Mouse (Mus musculus): ENCODE measurements around the gene Apol9a.

Gene Apol9a

DNA sequence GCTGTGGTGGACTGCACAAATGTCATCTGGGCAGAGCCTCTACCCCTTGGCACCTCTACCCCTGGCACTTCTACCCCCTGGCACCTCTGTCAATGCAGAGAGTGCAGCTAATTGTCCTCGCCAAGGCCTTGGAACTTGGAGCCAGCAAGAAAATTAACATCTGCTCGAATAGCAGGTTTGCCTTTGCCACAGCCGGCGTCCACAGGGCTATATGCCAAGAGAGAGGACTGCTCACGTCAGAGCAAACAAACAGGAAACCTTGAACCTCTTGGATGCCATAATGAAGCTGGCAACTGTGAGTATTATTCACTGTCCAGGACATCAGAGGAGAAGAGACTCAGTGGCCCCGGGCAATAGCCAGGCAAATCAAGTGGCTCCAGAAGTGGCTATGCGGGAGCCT is 34.0 kb downstream of the Apol9a start:
- DNase-seq: no peak

DNA sequence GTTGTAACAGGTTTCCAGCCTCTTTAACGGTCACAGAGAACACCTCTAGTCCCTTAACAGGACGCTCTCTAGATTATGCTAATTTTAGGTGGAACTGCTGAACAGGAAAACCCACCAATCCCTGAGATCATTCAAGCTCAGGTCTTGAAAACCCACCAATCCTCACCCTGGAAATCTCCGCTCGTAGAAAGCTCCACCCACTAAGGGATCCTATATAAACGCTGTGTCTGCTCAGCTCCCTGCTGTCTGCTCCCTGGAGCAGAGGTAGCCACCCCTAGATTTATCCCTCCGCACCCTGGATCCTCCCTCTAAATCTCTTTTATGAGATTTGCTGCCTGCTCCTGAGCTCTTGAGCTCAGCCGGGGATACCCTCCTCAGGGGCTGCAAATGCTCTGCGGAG is 40.3 kb downstream of the Apol9a start:
- DNase-seq: no peak

DNA sequence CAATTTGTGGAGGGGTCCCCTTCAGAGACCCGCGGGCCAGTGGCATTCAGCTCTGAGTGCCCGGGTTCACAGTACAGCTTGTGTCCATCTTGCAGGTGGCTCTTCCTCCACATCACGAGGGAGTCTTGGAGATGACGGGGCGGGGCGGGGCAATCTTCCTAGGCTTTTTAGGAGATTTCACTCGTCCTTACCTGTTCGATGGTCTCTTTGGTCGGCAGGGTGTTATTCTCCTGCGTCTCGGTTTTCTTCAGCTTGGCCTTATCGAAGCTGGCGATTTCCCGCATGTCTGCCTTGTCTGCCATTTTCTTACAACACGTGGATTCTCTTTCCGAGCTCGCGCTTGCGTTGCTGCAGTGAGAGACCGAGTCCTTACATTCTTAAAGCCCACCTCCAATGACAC is 41.0 kb downstream of the Apol9a start:
- no peak for DNase-seq

DNA sequence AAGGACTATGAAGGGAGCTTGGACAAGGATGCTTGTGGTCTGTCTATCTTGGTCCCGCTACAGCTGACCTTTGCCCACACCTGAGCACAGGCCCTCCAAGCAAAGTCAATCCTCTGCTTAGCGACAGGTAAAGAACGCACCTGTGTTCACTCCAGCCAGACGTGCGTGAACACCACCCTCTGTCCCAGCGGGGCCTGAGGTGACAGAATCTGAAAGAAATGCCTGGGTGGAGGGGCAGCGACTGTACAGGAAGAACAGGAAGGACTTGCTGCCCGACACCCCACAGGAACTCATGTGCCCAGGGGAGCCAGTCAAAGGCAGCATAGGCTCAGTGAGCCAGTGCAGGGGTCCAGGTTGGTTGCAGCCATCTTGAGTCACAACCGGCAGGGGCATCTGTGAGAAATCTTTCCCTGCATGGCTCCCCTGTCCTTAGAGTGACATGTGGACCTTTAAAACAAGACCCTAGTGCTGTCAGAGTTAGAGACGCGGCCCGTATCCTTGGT is 42.1 kb downstream of the Apol9a start:
- DNase-seq: peak; percentile 28

DNA sequence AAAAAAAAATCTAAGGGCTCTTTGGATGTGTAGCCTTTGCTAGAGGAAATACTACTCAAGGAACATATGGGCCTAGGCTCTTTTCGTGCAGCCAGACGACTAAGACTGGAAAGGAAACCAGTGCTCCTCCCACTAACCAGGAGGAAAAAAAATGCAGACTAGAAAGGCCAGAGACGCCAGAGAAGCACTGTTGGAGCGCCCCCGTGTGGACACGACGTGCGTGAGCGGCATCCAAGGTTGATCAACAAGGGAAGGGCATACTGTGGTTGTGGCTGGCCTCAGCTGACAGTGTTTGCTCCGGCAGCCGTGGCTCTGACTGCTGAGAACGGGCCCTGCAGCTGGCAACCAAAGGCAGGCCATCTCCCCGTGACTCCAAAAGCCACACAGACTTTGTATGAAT is 42.8 kb downstream of the Apol9a start:
- peak; percentile 98 for DNase-seq

DNA sequence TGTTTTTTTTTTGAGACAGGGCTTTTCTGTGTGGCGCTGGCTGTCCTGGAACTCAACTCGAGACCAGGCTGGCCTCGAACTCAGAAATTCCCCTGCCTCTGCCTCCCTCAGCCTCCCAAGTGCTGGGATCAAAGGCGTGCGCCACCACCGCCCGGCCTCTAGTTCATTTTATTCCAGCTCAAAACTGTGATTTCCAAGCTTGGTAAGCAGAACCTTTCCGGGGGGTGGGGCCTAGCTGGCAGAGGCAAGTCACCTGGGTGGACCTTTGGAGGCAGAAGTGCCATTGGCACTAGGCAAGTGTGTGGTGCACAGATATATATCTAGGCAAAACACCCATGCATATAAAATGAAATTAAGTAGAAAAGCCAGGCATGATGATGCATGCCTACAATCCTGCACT is 43.4 kb downstream of the Apol9a start:
- DNase-seq: peak; percentile 65

DNA sequence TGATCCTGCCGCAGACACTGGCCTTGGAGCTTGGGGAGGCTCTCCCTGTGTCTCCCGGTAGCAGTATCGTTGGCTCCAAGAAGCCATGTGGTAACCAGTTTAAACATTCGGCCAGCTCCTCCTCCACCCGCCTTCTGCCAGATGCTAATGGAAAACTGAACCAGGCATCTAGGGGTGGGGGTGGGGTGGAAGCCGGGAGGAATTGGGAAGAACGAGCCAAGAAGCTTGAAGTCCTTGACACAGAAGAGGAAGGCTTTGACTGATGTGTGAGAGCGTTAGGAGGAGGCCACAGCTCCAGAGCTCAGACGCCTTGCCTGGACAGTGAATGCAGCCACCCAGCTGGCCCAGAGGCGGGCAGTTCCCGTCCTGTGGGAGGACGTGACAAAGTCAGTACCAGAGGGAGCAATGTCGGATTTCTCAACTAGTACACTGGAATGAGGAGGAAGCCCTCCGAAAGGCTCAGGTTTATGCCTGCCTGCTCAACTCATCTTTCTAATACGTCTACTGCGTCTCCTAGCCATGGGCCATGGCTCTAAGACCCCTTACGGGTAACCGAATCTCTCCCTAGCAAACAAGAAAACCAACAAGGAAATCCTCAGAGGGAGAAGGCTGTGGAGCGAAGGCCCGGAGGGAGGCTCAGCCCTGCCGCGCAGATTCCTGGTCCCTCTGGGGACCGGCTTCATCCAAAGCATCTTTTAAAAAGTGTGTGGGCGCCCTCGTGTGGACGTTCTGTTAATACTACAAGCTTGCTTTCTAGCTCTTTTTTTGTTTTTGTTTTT is 44.0 kb downstream of the Apol9a start:
- peak; percentile 95 for DNase-seq

DNA sequence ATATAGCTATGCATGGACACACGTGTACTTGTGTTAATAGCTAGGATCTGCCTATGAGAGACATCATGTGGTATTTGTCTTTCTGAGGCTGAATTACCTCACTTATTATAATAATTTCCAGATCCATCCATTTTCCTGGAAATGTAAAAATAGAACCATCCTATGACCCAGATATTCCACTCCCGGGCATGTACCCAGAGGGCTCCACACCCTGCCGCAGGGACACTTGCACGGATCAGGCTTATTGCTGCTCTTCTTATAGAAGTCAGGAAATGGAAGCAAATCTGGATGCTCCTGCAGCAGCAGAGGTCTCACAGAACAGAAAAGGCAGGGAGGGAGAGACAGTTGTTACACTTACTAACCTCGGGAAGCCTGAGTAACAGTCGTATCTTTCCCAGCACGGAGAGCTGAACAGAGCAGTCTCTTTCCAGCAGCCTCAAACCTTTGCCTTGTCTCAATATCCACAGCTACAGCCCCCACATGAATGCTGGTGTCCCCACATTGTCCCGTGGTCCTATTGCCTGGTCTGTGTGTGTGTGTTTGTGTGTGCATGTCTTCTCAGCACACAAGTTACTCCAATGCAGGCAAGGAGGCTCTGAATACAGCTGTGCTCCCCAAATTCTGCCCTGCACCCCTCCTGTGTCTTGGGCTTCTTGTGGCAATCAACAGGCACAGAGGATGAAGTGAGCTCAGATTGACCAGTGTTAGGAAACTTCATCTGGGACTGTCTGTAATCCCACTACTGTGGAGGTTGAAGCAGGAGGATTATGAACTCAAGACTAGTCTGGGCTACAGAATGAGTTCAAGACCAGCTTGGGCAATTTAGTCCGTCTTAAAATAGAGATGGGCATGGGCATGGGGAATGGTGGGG is 45.0 kb downstream of the Apol9a start:
- peak; percentile 31 for DNase-seq

DNA sequence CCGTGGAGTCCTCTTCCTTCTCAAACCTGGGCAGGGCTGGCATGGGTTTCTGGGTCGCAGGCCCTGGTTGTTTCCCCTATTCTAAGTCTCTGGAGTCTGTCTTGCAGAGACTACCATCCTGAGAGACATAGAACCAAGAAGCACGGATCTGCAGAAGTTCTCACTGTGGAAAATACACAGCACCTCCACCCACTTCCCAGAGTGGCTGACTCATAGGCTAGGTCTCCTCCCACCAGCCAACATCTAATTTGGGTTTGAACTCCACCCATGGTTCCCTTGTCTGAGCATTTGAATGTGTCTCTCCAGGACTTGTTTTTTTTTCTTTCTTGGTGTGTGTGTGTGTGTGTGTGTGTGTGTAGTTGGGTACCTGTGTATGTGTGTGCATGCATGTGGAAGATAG is 46.9 kb downstream of the Apol9a start:
- DNase-seq: peak; percentile 24

DNA sequence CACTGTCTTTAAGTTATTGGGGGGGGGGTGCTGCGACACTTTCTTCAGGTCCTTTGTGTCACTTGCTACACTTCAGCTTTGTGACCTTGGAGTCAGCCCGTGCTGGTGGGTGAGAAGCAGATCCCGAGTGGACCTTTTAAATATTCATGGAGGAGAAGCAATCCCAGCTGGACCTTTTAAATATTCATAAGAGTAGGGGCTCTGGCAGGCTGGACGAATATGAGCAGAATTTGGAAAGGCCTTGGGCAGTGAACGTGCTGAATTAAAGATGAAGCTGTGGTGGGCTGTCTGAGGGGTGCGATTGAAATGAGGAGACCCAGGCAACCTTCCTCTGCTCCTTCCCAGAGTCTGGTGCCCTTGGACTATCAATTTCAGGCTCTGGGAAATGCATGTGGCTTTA is 47.4 kb downstream of the Apol9a start:
- DNase-seq: no peak

DNA sequence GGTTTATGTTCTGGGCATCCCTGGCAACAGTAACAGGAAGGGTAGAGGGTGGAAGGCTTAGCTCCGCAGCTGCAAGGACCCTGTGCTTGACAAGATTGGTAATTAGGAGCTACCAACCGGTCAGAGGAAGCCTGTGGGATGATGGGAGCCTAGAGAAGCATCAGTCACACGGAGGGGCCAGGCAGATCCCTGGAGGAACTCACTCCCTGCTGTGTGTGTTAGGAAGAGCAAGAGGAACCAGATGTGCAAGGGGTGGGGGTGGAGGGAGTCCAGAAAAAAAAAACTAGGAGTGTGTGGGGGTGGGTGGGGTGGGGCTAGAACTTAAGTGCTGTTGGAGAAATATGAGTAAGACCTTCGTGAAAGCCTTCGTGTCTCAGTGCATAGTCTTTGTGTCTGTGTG is 48.0 kb downstream of the Apol9a start:
- no peak for DNase-seq

DNA sequence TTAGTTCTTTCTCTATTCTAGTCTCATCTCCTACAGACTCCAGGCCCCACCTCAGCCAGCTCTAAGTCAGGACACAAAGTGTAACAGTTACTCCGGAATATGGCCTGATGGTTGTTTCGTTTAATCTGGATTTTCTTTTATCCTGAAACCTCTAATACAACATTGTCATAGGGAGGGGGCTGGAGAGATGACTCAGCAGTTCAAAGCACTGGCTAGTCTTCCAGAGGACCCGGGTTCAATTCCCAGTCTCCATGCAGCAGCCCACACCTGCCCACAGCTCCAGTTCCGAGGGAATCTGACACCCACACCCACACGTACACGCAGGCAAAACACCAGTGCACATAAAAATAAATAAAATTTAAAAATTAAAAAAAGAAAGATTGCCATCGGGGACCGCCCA is 51.0 kb downstream of the Apol9a start:
- no peak for DNase-seq

DNA sequence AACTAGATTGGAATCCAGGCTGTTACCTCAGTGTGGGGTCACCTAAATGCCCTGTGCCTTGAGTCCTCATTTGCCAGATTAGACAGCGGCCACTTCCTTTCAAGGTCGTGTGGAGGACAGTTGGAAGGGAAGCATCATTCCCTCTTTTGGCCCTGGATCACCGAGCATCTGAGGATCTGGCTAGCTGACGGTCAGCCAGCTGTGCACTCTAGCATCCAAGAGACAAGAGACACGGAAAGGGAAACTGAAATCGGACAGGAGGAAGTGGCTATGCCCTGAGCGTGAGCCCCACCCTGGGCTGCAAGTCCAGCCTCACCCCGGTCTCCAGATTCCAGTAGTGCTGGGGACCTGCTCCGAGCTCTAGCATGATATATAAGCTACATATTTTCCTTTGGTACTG is 51.4 kb downstream of the Apol9a start:
- DNase-seq: peak; percentile 70

DNA sequence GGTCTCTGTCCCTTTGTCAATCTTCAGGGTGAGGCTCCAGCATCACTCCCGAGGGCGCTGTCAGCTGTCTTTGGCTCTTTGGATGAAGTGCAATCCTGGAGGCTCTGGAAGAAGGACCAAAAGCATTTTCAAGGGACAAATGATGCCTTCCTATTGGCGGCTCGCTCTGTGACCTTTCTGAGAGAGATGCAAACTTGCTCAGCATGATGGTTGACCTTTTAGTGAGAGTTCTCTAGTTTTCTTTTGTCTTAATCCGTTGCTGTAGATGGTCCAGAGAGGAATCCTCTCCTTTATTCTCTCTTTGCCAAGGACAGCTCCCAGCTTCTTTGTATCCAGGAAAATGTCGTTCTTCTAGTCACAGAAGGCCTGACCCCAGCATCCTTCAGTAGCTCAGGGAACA is 51.9 kb downstream of the Apol9a start:
- no peak for DNase-seq

DNA sequence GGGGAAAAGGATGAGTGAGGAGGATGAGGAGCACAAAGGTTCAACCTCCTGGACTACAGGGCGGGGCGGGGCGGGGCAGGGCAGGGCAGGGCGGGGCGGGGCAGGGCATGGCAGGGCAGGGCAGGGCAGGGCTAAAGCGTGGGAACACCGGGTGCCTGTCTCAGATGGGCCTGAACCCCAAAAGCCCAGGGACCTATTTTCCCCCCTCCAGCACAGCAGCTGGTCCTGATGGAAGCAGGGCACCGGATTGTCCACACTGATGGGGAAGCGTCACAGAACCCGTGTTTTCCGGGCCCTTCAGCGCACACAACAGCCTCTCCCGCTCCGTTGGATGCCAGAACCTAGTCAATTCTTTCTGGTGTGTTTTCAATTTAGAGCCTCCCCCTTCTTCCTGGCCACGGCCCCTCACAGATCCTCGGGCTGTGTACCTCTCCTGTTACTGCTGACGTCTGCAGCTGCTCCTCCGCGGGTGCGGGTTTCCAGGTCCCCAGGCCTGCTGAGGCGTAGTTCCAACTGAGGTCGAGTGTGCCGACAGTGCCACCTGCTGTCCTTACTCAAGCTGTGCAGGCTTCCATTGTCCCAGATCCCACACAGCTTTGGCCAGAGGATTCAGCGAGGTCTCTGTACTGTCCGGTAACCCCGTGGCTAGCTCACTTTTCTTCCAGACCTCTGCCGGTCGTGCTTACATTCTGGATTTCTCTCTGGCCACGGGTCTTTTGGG is 52.5 kb downstream of the Apol9a start:
- DNase-seq: peak; percentile 92

DNA sequence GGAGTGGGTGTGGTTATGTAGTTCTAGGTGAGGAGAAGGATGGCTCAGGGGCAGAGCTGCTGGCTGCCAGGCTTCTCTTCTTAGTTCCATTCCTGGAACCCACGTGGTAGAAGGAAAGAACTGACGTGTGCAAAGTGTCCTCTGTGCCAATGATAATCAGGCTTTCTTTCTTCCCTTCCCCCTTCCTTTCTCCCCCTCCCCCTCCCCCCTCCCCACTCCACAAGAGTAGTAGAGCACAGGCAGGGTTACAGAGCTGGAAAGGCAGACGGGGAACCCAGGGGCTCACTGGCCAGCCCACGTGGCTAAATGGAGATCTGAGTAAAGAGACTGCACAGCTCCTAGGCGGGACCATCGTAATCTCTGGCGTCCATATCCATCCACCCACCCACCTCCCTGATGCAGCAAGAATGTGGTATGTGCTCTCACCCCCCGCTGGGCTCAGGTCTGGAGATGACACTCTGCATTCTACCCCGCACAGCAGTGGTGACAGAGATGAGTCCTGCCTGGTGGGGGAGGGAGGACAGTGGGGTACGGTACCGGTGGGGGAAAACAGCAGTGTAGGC is 54.6 kb downstream of the Apol9a start:
- no peak for DNase-seq

DNA sequence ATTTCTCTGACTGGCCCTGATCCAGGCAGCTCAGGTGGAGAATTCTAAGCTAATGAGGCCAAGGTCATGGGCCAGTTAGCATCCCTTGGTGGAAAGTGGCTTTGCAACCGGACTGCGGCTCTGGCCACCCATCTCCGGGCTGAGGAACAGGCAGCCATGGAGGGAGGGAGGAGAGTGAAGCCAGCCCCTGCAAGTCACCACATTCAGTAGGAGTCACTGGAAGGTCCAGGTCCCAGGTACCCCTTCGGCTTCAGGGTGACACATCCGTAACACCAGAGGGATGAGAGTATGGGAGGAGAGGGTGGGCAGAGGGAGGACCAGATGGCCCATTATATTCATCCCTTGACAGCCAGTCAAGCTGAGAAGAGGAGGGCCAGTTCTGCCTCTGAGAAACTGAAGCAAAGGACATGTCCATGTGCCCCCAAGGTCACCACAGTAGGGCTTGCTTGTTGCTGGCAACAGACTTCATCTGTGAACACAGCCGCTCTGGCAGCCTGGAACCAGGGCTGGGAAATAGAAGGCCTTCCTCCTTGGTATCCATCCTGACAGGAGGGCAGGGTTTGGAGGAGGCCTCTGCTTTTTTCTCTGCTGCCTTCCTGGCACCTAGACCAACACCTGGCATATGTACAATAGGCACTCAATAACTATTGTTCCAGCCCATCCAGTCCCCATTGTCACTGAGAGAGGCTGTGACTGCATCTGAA is 55.9 kb downstream of the Apol9a start:
- DNase-seq: no peak

DNA sequence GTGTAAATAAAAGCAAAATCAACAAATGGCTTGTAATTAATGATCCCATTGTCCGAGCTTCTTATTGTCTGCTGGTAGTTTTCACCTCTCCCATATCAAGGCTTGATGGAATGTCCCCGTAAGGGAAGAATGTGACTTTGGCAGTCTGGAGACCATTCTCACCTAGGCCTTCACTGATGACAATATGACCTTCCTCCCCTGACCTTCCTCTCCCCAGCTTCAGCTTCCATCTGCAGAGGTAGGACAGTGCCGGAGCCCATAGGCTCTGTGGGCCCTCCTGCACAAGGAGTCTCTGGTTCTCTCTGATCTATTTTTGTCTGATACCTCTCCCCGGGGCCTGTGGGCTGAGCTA is 56.5 kb downstream of the Apol9a start:
- no peak for DNase-seq

All from kidney, postnatal 10 days (tissue).